Mouse (Mus musculus) limb, embryonic 11.5 days (tissue): Measurements from ENCODE around the gene Zfp106. TPM values are rescaled to one million over a fixed set of nuclear protein-coding genes. Genes with fewer than 3 reads are reported as not detected.
A peak's percentile ranks its signal among the peaks of the same experiment; 100 is the strongest.

Experiments
- ATAC-seq: fragments of 200-750 bp; cut with Nextera tagmentation; 2 replicates; pipeline ENCODE4 v1.8.0; 2017; ENCODE audit warnings: low read depth; ENCODE audit not compliant: insufficient number of reproducible peaks, low FRiP score, low TSS enrichment
- DNase-seq: peaks from one replicate; pipeline ENCODE4 v3.0.0-alpha.2; 2015; ENCODE audit warnings: low spot score
- H3K27ac ChIP-seq: fragments of 300-500 bp; sonication (generic); replicated peaks from 2 replicates; pipeline ENCODE4 v1.5.1; 2014; ENCODE audit warnings: low read depth, mild to moderate bottlenecking, low read length
- H3K27me3 ChIP-seq: fragments of 300-500 bp; sonication (generic); 2 replicates; pipeline ENCODE4 v1.6.1; 2014; ENCODE audit warnings: mild to moderate bottlenecking, low read length, mixed read lengths; ENCODE audit not compliant: control insufficient read depth, insufficient read depth
- H3K36me3 ChIP-seq: fragments of 300-500 bp; sonication (generic); 2 replicates; pipeline ENCODE4 v1.6.1; 2014; ENCODE audit warnings: mild to moderate bottlenecking, low read length, moderate library complexity, mixed read lengths; ENCODE audit not compliant: control insufficient read depth, insufficient read depth
- H3K4me1 ChIP-seq: fragments of 300-500 bp; sonication (generic); 2 replicates; pipeline ENCODE4 v1.6.1; 2014; ENCODE audit warnings: low read length, mixed read lengths; ENCODE audit not compliant: control insufficient read depth, insufficient read depth
- H3K4me2 ChIP-seq: fragments of 300-500 bp; sonication (generic); 2 replicates; pipeline ENCODE4 v1.6.1; 2014; ENCODE audit warnings: low read depth, mild to moderate bottlenecking, moderate library complexity; ENCODE audit not compliant: severe bottlenecking
- H3K4me3 ChIP-seq: fragments of 300-500 bp; sonication (generic); 2 replicates; pipeline ENCODE4 v1.5.1; 2014; ENCODE audit warnings: low read depth, low read length
- H3K9ac ChIP-seq: fragments of 300-500 bp; sonication (generic); 2 replicates; pipeline ENCODE4 v1.6.1; 2014; ENCODE audit warnings: mild to moderate bottlenecking, low read length
- H3K9me3 ChIP-seq: fragments of 300-500 bp; sonication (generic); 2 replicates; pipeline ENCODE4 v1.6.1; 2016; ENCODE audit warnings: low read length; ENCODE audit not compliant: control insufficient read depth
- WGBS: fragments of 180-500 bp; shearing (Covaris S2); extraction: QIAGEN DNeasy Blood & Tissue Kit; methylation state at CpG from one replicate; pipeline ENCODE4 v1.1.7; 2014; 5-methylcytosine and 5-hydroxymethylcytosine counted together
- polyA plus RNA-seq: library from polyadenylated mRNA; unstranded; fragments of >200 nt; fragmentation: Nextera tagmentation; extraction: Ambion mirVana; gene quantifications from 2 replicates; pipeline ENCODE4 v1.2.1, GENCODE M21; 2014

Zfp106 gene
- polyA plus RNA-seq, 1 experiment from 2014 or later = 66.1 TPM

- Histone ChIP-seq H3K4me2 (no peak overlapping the region), H3K4me1 (no peaks in the 10 kb centered on the region), H3K27ac (no peak overlapping the region), H3K4me3 (no peak overlapping the region), H3K9ac (no peak overlapping the region), H3K27me3 (no peaks in the 10 kb centered on the region), H3K9me3 (no peaks in the 10 kb centered on the region), H3K36me3 (no peaks in the 10 kb centered on the region)
- peak; percentile 73 for DNase-seq
- ATAC-seq = no peak
- WGBS = 62% methylated on average over 3 of the region's 3 CpGs
Measured at GRCm38 (mm10) chr2:120478600-120478999, 85.0 kb downstream of the Zfp106 start.

DNA sequence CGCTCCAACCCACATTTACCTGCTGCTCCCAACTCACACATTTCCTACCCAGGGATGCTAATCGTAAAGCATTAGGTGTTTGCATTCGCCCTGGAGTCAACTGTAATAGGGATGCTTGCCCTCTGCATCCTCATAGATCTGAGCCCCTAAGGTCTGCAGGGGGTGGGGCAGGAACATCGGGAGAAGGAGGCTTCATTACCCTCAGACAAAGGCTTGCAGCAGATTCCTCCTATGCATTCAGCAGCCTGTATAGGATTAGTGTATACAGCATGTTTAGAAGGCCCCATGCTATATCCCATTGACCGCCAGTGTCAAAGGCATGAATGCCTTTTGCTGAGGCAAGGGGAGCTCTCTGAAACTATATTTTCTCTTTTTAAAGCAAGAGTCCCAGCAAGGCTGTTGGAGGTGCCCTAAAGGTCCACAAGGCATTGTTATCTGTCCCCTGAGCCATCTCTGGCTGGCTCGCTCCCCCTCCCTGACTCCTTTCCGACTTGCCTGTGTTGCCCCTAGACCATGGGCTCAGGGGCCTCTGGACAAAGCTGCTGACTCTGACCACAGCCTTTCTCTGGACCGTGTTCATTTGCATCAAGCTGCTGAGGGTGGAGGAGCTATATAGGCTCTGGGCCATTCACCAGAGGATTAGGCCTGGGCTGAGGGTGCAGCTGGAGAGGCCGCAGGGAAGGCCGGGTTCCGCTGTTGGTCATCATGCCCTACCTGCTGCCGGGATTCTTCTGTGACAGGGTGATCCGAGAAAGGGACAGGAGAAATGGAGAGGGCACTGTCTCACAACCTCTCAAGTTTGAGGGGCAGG, 87.2 kb downstream of the Zfp106 start:
- Histone ChIP-seq H3K9ac (no peak overlapping the region), H3K36me3 (no peaks in the 10 kb centered on the region), H3K9me3 (no peaks in the 10 kb centered on the region), H3K4me3 (no peak overlapping the region), H3K4me1 (no peaks in the 10 kb centered on the region), H3K27me3 (no peaks in the 10 kb centered on the region), H3K4me2 (no peak overlapping the region), H3K27ac (no peak overlapping the region)
- 82% methylated on average over 13 of the region's 13 CpGs for WGBS
- ATAC-seq (no peak), DNase-seq (no peak)

GRCm38 (mm10) chr2:120470856-120471255, 92.8 kb downstream of the Zfp106 start:
- H3K27me3 ChIP-seq = no peaks in the 10 kb centered on the region
- no peak overlapping the region for H3K27ac ChIP-seq
- H3K4me3 ChIP-seq = no peak overlapping the region
- WGBS = 86% methylated on average over 4 of the region's 4 CpGs
- no peak for DNase-seq
- no peak overlapping the region for H3K4me2 ChIP-seq
- H3K9me3 ChIP-seq = no peaks in the 10 kb centered on the region
- H3K4me1 ChIP-seq = no peaks in the 10 kb centered on the region
- ATAC-seq = no peak
- no peaks in the 10 kb centered on the region for H3K36me3 ChIP-seq
- no peak overlapping the region for H3K9ac ChIP-seq

DNA sequence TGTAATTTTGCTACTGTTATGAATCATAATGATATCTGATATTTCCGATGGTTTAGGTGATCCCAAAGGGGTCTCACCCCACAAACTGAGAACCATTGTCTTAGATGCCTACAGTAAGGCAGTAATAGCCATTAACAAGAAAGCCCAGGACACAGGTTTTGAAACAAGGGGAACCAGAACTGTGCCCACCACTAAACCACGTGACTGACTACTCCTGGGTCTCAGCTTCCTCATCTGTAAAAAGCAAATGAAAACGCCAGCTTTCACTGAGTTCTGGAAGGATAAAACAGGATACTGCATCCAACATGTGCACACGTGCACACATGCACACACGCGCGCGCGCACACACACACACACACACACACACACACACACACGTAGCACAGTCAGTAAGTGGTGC, 93.9 kb downstream of the Zfp106 start:
- 91% methylated on average over 10 of the region's 10 CpGs for WGBS
- Histone ChIP-seq H3K9me3 (no peaks in the 10 kb centered on the region), H3K4me2 (no peak overlapping the region), H3K27ac (no peak overlapping the region), H3K27me3 (no peaks in the 10 kb centered on the region), H3K9ac (no peak overlapping the region), H3K36me3 (no peaks in the 10 kb centered on the region), H3K4me1 (no peaks in the 10 kb centered on the region), H3K4me3 (no peak overlapping the region)
- ATAC-seq (no peak), DNase-seq (no peak)

DNA sequence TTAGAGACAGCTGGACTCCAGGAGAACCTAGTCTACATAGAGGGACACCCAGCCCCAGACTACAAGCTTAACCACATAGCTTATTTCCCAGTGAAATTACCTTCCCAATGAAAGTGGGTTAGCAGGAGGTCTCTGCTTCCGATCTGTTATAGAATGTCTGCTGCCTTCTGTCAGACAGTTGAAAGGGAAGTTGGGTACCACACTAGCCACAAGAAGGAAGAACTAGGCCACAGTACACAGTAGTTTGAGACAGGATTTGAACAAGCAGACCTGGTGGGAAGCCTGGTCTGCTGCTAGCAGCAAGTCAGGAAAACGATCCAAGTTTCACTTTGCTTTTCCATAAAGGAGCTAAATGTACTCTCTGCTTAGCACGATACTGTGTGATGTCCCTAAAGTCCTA, 94.4 kb downstream of the Zfp106 start:
- no peak overlapping the region for H3K9ac ChIP-seq
- H3K27me3 ChIP-seq = no peaks in the 10 kb centered on the region
- H3K27ac ChIP-seq = no peak overlapping the region
- ATAC-seq (no peak), DNase-seq (no peak)
- no peaks in the 10 kb centered on the region for H3K36me3 ChIP-seq
- no peaks in the 10 kb centered on the region for H3K9me3 ChIP-seq
- no peak overlapping the region for H3K4me3 ChIP-seq
- no peaks in the 10 kb centered on the region for H3K4me1 ChIP-seq
- no peak overlapping the region for H3K4me2 ChIP-seq
- 88% methylated on average over 3 of the region's 3 CpGs for WGBS

DNA sequence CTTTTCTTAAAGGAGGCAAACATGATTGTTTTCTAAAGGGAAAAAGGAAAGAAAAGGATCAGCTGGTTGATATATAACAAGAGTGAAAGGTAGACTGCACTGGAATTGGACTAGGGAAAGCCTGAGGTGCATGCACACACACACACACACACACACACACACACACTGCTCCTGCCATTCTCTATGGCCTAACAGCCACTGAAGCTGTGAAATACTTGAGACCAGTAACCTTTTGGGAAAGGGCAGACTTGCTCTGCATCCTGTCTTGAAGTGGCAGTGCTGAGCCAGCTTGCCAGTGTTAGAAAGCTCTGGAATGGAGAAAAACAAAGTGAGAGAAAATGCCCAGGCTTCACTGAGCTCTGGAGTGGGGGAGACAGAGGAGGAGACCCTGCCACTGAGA, 95.6 kb downstream of the Zfp106 start:
- ATAC-seq = no peak
- Histone ChIP-seq H3K27me3 (no peaks in the 10 kb centered on the region), H3K27ac (no peak overlapping the region), H3K9ac (no peak overlapping the region), H3K4me2 (no peak overlapping the region), H3K4me3 (no peak overlapping the region), H3K36me3 (no peaks in the 10 kb centered on the region), H3K4me1 (no peaks in the 10 kb centered on the region), H3K9me3 (no peaks in the 10 kb centered on the region)
- DNase-seq = no peak

DNA sequence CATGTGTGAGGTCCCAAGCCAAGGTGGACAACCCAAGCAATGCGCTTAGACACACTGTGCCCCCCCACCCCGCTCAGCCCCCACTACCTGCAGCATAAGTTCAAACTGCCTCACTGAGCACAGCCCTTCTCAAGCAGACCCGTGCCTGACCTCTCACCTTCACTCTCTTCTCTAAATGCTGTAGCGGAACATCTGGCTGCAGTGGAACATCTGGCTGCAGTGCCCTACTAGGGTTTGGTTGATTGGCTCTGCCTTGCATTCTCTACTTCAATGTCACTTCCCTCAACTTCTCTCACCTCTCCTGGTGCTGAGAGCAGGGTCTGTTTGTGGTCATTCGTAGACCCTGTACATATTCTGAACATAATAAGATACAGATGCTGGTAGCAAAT, 98.3 kb downstream of the Zfp106 start:
- Histone ChIP-seq H3K9me3 (no peaks in the 10 kb centered on the region), H3K4me2 (no peak overlapping the region), H3K27me3 (no peaks in the 10 kb centered on the region), H3K36me3 (no peaks in the 10 kb centered on the region), H3K4me1 (no peaks in the 10 kb centered on the region), H3K27ac (no peak overlapping the region), H3K9ac (no peak overlapping the region), H3K4me3 (no peak overlapping the region)
- DNase-seq = no peak
- 63% methylated on average over 5 of the region's 5 CpGs for WGBS
- ATAC-seq = no peak

GRCm38 (mm10) chr2:120464732-120465396, 98.8 kb downstream of the Zfp106 start:
- Histone ChIP-seq H3K36me3 (no peaks in the 10 kb centered on the region), H3K27me3 (no peaks in the 10 kb centered on the region), H3K9ac (no peak overlapping the region), H3K4me3 (no peak overlapping the region), H3K4me2 (no peak overlapping the region), H3K27ac (no peak overlapping the region), H3K4me1 (no peaks in the 10 kb centered on the region), H3K9me3 (no peaks in the 10 kb centered on the region)
- WGBS = 96% methylated on average over 2 of the region's 2 CpGs
- DNase-seq = no peak
- no peak for ATAC-seq
